Mouse (Mus musculus) thymus, postnatal 10 days (tissue): Measurements from ENCODE around the gene Six1.
"Not testable (repeated sequence)": the region's sequence is repeated elsewhere in the genome, so short reads cannot be mapped to it uniquely, and the experiment has no call there.

Source experiments
- DNase-seq, 2 experiments: peaks; one replicate each; pipeline ENCODE4 v3.0.0; 2021; ENCODE audit warnings: low spot score in 2 of 2

Gene Six1

GRCm38 (mm10) chr12:73053668-73054241, at the start of gene Six1:
Gene Six1 (minus strand): TSS chr12:73053887.
- no peak for DNase-seq

DNA sequence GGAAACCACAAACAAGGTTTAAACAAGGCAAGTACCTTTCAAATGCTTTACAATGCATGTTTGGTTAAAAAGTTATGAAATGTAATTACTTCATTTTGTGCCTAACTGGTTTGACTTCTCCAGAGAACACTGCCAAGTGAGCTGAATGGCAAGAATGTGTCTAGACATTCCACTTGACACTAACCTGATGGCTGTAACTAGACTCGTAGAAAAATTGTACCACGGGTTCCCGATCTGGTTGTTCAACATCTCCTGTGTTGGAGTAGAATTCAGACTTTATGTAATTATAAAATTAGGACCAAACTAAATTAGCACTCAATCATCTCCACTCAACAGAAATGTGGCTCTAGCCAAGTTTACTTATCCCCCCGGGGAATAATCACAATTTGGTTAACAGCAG, 44.9 kb upstream of the Six1 start:
- no peak for DNase-seq

- DNase-seq, result not testable (repeated sequence)
Observed at GRCm38 (mm10) chr12:73096177-73096576, 42.5 kb upstream of the Six1 start.

- no peak for DNase-seq
Observed at GRCm38 (mm10) chr12:73094605-73095004, 40.9 kb upstream of the Six1 start.

DNA sequence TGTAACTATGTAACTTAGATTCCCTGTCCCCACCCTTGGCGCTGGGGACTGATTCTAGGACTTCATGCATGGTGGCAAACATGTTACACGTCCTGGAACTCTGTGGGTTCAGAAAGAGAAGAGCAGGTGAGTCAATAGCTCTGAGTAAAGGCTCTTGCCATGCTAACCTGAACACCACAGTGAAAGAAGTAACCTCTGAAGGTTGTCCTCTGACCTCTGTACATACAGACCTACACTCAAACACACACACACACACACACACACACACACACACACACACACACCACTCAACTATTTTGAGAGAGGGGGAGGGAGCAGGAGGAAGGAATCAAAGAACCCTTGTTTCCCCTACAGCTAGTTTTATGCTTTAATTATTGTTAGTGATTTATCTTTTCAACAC, 40.5 kb upstream of the Six1 start:
- no peak for DNase-seq

- no peak for DNase-seq
Observed at GRCm38 (mm10) chr12:73090672-73091335, 37.1 kb upstream of the Six1 start.

- no peak for DNase-seq
Observed at GRCm38 (mm10) chr12:73088911-73089310, 35.2 kb upstream of the Six1 start.

DNA sequence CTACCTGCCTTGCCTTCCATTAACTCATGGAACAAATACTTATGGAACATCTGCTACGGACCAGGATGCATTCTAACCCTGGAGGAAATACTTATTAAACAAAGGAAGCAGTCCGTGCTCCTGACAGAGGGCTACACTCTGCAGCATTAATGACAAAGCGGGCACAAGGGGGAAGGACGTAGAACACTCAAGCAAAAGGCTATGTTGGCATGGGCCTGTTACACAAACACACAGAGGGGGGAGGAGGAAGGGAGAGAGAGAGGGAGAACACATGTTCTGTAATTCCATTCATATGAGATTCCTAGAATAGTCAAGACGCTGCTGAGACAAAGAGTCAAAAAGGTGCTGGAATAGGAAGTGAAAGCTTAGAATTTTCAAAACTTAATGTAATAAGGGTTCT, 34.8 kb upstream of the Six1 start:
- DNase-seq, result no peak

- no peak for DNase-seq
Observed at GRCm38 (mm10) chr12:73087086-73087485, 33.4 kb upstream of the Six1 start.

GRCm38 (mm10) chr12:73085739-73086630, 32.3 kb upstream of the Six1 start:
- no peak for DNase-seq

DNA sequence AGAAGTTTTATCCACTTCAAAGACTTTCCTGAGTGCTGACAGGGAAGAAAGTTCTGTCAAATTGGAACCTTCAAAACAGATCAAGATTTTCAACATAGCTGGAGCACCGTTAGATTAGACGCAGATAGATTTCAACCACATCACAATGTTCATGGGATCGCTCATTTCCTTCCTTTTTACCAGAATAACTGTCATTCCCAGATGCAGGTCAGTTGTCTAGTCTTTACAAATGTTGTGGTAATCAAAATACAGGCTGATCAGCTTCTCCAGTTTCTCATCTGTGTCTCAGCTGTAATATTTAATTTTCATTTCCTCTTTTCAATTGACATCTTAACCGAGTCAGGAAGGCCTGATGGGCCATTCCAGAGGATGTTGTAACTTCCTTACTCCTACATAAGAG, 30.1 kb upstream of the Six1 start:
- DNase-seq, result no peak

DNA sequence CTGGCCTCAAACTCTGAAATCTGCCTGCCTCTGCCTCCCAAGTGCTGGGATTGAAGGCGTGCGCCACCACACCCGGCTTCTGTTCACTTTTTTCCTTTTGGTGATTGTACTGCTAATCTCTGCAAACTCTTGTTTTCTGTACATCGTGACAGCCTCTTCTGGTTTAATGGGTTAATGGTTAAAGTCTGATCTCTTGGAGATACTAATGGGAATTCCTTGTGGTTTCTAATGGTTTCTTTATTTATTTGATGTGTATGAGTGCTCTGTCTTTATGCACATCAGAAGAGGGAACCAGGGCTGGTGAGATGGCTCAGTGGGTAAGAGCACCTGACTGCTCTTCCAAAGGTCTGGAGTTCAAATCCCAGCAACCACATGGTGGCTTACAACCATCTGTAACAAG, 28.1 kb upstream of the Six1 start:
- not testable (repeated sequence) for DNase-seq

DNA sequence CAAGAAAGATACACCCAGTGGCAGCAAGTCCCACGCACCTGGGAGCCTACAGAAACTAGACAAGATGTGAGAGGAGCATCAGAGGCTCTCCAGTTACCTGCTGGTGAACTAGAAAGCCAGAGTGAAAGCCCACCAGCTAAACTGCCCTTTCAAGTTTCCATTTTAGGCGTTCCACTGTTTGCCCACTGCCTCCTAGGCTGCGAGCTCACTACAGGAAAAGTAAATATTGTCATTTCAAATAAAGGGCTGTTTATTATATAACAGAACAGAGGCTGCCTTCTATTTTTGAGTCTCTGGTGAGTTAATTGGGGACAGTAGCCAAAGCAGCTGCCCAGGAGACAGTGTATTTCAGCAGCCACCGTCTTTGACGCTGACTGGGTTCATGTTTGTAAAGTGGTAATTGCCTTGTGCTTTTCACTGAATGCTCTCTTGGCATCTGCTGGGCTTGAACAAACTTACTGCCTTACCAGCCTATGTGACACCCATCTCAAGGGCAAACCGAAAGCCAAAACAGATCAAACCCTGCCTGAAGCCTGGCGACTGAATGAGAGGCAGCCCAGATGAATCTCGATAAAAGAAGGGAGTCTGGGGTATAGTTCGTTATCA, 7.2 kb upstream of the Six1 start:
- DNase-seq, result no peak

GRCm38 (mm10) chr12:73057492-73057891, 3.8 kb upstream of the Six1 start:
- DNase-seq, result no peak

DNA sequence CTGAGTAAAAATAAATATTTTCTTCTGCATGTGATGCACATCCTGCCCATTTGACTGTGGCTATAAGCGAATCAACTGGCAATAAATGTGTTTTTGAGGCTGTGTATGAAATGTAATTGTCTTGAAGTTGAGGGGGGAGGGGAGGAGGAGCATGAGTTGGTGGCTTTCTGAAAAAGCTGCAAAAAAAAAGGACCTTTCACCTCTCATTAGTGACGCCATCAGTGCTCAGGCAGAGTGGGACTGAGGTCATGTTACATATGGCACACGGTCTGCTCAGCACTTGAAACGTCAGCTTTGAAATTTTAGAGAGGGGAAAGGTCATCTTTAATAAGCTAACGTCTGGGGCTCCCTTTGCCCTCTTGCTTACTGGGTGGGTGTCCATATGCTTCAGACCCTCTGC, 1.8 kb upstream of the Six1 start:
- DNase-seq, result no peak

DNA sequence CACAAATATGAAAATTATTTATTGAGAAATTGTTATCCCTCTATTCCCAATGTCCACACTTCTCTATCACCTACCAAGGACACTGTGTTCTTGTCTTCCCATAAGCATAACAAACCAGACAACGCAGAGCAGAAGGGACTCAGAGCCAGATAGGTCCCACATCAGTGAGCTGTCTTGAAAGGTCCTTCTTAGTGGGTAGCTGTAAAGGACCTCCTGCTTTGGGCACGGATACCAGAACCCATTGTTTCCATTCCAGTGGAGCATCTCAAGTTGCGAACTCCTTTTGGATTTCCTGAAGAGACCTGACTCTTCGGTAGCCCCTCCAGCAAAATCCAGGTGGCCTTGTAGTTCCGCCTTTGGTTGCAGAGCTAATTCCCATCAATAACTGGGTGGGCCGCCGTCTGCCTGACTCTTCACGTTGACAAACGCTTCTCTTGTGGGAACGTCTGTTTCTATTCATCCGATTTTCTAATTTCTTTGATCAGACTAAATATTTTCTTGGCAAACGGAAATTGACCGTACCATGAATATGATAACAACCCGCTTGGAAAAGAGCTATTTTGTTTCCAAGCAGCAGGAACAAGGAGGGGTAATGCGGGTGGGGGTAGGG, 994 bp upstream of the Six1 start:
- no peak for DNase-seq

GRCm38 (mm10) chr12:73052651-73053591, 766 bp downstream of the Six1 start:
- no peak for DNase-seq

DNA sequence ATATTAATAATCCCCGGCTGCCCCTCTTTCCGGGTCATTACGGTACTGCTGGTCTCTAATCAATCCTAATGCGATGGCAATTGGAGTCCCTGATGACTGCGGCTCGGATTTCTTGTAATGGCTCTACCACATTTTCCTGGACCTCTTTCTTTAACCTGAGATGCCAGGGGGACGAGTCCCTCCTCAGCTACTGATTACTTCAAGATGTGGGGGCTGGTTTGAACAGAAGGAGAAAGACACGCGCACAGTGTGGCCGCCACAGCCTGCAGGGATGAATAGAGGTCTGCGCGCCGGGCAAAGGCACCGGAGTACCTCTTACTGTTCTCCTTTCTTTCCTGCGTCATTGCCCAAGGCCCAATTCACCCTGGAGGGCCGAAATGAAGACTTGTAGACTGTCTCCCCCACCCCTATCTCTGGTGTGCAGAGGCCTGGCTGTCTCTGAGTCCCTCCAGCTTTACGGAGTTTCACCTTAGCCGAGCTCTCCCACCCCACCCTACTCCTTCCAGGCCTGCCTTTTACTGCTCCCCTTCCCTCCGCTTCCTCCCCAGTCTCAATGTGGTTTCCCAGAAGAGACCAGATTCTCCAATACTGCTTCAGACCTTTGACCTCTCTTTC, 1.5 kb downstream of the Six1 start:
- DNase-seq, result no peak

DNA sequence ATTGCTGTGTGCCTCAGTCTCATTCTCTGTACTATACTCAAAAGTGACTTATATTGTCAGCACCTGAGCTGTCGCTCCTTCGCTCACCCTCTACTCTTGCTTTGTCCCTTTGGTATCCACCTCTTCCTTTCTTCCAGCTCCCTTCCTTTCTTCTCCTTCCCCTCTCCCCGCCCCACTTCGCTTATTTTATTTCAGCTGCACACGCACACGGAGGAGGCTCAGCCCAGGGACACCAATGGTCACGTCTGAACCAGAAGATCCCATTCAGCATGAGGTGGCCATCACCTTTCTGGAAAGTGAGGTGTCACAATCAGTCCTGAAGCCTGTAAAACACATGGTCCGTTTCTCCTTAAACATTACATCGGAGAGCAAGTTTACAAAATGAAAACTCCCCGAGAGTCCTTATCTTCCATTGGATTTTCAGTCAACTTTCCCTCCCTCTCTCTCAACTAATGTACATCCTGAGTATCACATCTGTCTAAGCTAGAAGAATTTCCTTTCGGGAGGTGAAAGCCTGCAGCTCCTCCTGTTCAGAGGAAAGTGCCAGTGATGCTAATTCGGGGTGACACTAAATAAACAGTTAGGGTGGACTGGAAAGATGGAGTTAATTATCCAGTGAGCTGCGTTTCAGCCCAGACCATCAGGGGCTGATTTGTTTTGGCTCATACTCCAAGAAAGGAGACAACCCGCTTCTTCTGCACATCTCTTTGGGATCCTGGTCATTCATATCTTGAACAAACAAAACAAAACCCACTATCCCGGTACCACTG, 2.7 kb downstream of the Six1 start:
- DNase-seq, result no peak

GRCm38 (mm10) chr12:73050305-73050704, 3.4 kb downstream of the Six1 start:
- DNase-seq, result no peak
